ENCODE assay signal across 8 mouse cellular contexts in the genomic region with DNA sequence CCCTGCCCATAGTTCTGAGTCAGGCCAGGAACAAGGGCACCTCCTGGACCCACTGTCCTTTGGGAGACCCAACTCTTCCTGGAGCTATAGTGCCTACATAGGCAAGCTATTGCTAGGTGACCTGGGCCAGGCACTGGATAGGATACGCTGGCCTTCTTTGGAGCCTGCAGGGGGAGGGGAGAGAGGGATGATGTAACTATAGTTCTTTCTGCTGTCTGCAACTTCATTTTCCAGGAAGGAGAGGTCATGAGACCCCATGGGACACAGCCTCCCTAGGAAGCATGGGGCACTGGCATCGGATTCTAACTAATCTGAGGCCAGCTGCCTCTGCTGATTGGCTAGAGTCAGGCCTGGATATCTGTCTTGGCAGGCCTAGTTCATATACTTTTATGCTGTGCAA. TPM values are rescaled to one million over a fixed set of nuclear protein-coding genes. Genes with fewer than 3 reads are reported as not detected.
DNase-seq lines count a peak whose midpoint lies in the region; ATAC-seq and TF ChIP-seq lines count a peak whose summit lies in the region.

No protein-coding gene starts in this region.

- no peak overlapping the region for H3K4me3 ChIP-seq in liver, embryonic 13.5 days (replicated peaks)
- H3K4me3 ChIP-seq in liver, postnatal 0 days (ENCODE audit: low read depth, low read length) = no peak overlapping the region
- no peak overlapping the region for H3K4me3 ChIP-seq in embryonic facial prominence, embryonic 12.5 days
- H3K4me3 ChIP-seq in limb, embryonic 10.5 days = no peak overlapping the region

- DNase-seq in embryo, embryonic 10 days (ENCODE audit: low spot score) = peak; percentile 50
- no peak for DNase-seq in embryo, embryonic 9.5 days (ENCODE audit: extremely low spot score)
- no peak for DNase-seq in liver, embryonic 13.5 days
- DNase-seq in liver, postnatal 0 days = no peak
- DNase-seq in limb, embryonic 10.5 days (ENCODE audit: low spot score) = no peak
- no peak for DNase-seq in right cerebral cortex, postnatal 25 days
- no peak for DNase-seq in left cerebral cortex, postnatal 14 days (ENCODE audit: low spot score in 2 of 2)

- peak; percentile 35; the same call in 1 of the 2 replicates for ATAC-seq in liver, embryonic 13.5 days (ENCODE audit: low read depth)
- ATAC-seq in liver, postnatal 0 days = no peak; the same call in 1 of the 2 replicates
- no peak for ATAC-seq in embryonic facial prominence, embryonic 12.5 days (ENCODE audit: insufficient number of reproducible peaks, insufficient read depth, low FRiP score, low TSS enrichment)

- TF ChIP-seq EP300 in liver, postnatal 0 days (IDR thresholded peaks at IDR 0.05; ENCODE audit: low read depth) = no peak

- peaks cover 32% of the 10 kb centered on the region for H3K4me1 ChIP-seq in liver, embryonic 13.5 days (replicated peaks)
- peaks cover 11% of the 10 kb centered on the region; the same call in 1 of the 2 replicates for H3K4me1 ChIP-seq in liver, postnatal 0 days (ENCODE audit: insufficient read depth)
- H3K4me1 ChIP-seq in embryonic facial prominence, embryonic 12.5 days = peaks cover 34% of the 10 kb centered on the region
- peaks cover 29% of the 10 kb centered on the region for H3K4me1 ChIP-seq in limb, embryonic 10.5 days

- no peak overlapping the region for H3K4me2 ChIP-seq in liver, embryonic 13.5 days
- H3K4me2 ChIP-seq in liver, postnatal 0 days (ENCODE audit: low read depth, low read length) = no peak overlapping the region
- H3K4me2 ChIP-seq in embryonic facial prominence, embryonic 12.5 days (replicated peaks) = no peak overlapping the region

- H3K36me3 ChIP-seq in liver, embryonic 13.5 days = 0 out of 2 replicates have a peak, but pooled peaks cover 5% of the 10 kb centered on the region
- no peaks in the 10 kb centered on the region for H3K36me3 ChIP-seq in liver, postnatal 0 days (replicated peaks; ENCODE audit: insufficient read depth, low read length)
- H3K36me3 ChIP-seq in embryonic facial prominence, embryonic 12.5 days = 0 out of 2 replicates have a peak, but pooled peaks cover 2% of the 10 kb centered on the region
- H3K36me3 ChIP-seq in limb, embryonic 10.5 days = peaks cover 10% of the 10 kb centered on the region

- H3K9me3 ChIP-seq in liver, embryonic 13.5 days (replicated peaks) = no peaks in the 10 kb centered on the region
- no peaks in the 10 kb centered on the region for H3K9me3 ChIP-seq in liver, postnatal 0 days (ENCODE audit: low read length)
- no peaks in the 10 kb centered on the region for H3K9me3 ChIP-seq in embryonic facial prominence, embryonic 12.5 days
- no peaks in the 10 kb centered on the region for H3K9me3 ChIP-seq in limb, embryonic 10.5 days (replicated peaks)

- H3K27me3 ChIP-seq in liver, embryonic 13.5 days = no peaks in the 10 kb centered on the region
- H3K27me3 ChIP-seq in liver, postnatal 0 days (ENCODE audit: insufficient read depth, low read length) = no peaks in the 10 kb centered on the region
- H3K27me3 ChIP-seq in embryonic facial prominence, embryonic 12.5 days = no peaks in the 10 kb centered on the region
- H3K27me3 ChIP-seq in limb, embryonic 10.5 days (ENCODE audit: low read depth, poor library complexity, severe bottlenecking) = no peaks in the 10 kb centered on the region

- no peak for TF ChIP-seq CTCF in liver, postnatal 0 days (IDR thresholded peaks at IDR 0.05; ENCODE audit: low read depth)

- no peak overlapping the region for H3K9ac ChIP-seq in liver, embryonic 13.5 days
- no peak overlapping the region for H3K9ac ChIP-seq in liver, postnatal 0 days (replicated peaks)
- no peak overlapping the region for H3K9ac ChIP-seq in embryonic facial prominence, embryonic 12.5 days

- 60% methylated on average over 2 of the region's 2 CpGs for WGBS in liver, embryonic 13.5 days (ENCODE audit: insufficient replicate concordance)
- 36% methylated on average over 2 of the region's 2 CpGs for WGBS in liver, postnatal 0 days (ENCODE audit: insufficient replicate concordance)
- WGBS in embryonic facial prominence, embryonic 12.5 days = 35% methylated on average over 2 of the region's 2 CpGs
- WGBS in limb, embryonic 10.5 days = 65% methylated on average over 2 of the region's 2 CpGs

- intact Hi-C loops in left cerebral cortex, postnatal 14 days (cut with DNase I) = no loop called here

- no peak overlapping the region for H3K27ac ChIP-seq in liver, embryonic 13.5 days
- H3K27ac ChIP-seq in liver, postnatal 0 days (ENCODE audit: low read depth) = no peak overlapping the region
- H3K27ac ChIP-seq in embryonic facial prominence, embryonic 12.5 days = peak overlapping the region; percentile 30
- H3K27ac ChIP-seq in limb, embryonic 10.5 days = peak overlapping the region; percentile 27; the same call in 1 of the 2 replicates

RNA-seq across cellular contexts. Expression of a gene that starts 38.2 kb away (rescaled TPM):
- polyA plus RNA-seq in liver, embryonic 13.5 days (2015; fragmentation: Nextera tagmentation; extraction: Ambion mirVana) = 27.4 and 27.8 TPM in 2 replicates
- 13.0 and 14.5 TPM in 2 replicates for polyA plus RNA-seq in liver, postnatal 0 days (2015; fragmentation: Nextera tagmentation; extraction: Ambion mirVana)
- 25.7 and 27.9 TPM in 2 replicates for polyA plus RNA-seq in embryonic facial prominence, embryonic 12.5 days (2016; fragmentation: Nextera tagmentation; extraction: Ambion mirVana)
- 42.9 and 43.9 TPM in 2 replicates for polyA plus RNA-seq in limb, embryonic 10.5 days (2016; fragmentation: Nextera tagmentation; extraction: Ambion mirVana)
- total RNA-seq in left cerebral cortex, postnatal 14 days (2021) = 10 to 100 TPM; 17.7 to 19.3 TPM

RNA-seq across cellular contexts. Expression of a gene that starts 49.3 kb away (rescaled TPM):
- 3.8 and 4.1 TPM in 2 replicates for polyA plus RNA-seq in liver, embryonic 13.5 days (2015; fragmentation: Nextera tagmentation; extraction: Ambion mirVana)
- 3.4 TPM in 2 replicates for polyA plus RNA-seq in liver, postnatal 0 days (2015; fragmentation: Nextera tagmentation; extraction: Ambion mirVana)
- polyA plus RNA-seq in embryonic facial prominence, embryonic 12.5 days (2016; fragmentation: Nextera tagmentation; extraction: Ambion mirVana) = 51.1 and 59.2 TPM in 2 replicates
- 43.1 and 44.9 TPM in 2 replicates for polyA plus RNA-seq in limb, embryonic 10.5 days (2016; fragmentation: Nextera tagmentation; extraction: Ambion mirVana)
- 100 to 1,000 TPM in 1 of 2 experiments, 10 to 100 TPM in 1; 95.1 to 102 TPM for total RNA-seq in left cerebral cortex, postnatal 14 days (2021)

Comparison
In these comparisons a context has a peak if more than half of its experiments do, and no peak if none do; other contexts are left out.
1. H3K27ac ChIP-seq: peak in embryonic facial prominence, embryonic 12.5 days (single experiment) and limb, embryonic 10.5 days (single experiment); none in liver, embryonic 13.5 days (single experiment) and liver, postnatal 0 days (single experiment).